9 mouse cellular contexts compared by ENCODE assay signal in the genomic region with DNA sequence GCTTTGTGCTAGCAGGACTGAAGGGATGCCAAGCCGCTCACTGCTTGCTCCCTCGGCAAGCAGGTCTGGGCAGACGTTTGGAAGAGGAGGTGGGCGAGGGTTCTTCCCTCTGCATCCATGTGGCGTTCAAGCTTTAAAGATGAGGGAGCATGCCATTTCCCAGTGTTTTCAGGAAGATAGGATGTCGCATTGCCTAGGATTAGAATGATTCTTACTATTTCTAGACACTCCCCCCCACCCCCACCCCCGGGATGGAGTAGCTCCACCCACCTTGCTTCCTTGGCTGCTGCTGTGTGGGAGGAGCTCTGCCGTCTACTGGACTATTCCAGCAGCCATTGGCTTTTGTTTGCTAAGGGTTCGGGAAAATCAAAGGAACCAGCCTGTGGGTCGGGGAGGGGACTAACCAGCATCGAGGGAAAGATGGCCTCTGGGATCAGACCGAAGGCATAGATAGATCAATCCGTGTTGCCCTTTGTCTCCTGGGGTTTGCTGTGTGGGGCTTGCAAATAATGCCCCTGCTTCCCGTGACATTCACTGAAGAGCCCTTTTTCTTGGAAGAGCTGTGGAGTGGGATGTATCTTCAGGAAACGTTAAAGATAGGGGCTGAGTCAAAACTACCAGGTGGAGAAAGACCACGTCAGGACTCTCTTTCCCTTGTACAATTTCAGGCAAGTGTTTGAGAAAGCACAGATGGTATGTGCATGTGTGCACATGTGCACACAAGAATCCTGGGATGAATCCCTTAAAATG. TPM values are rescaled to one million over a fixed set of nuclear protein-coding genes. Genes with fewer than 3 reads are reported as not detected.
DNase-seq lines count a peak whose midpoint lies in the region; ATAC-seq and TF ChIP-seq lines count a peak whose summit lies in the region.
"Had no signal": no experiment of that assay in that cellular context is flagged by ENCODE, and none has a peak within 500 bp of the region (broad histone marks: within the 10 kb centered on the region; RNA-seq: fewer than 3 reads in every experiment).

No protein-coding gene starts in this region.

- DNase-seq in ES-E14 (ENCODE audit: low read depth, low spot score): peak; percentile 66
- DNase-seq in brain, adult 2 months (ENCODE audit: low read depth, low spot score): peak; percentile 87
- peak; percentile 35 to 38 for DNase-seq in heart, adult 2 months
- peak; percentile 85 for DNase-seq in kidney, postnatal 0 days (ENCODE audit: low spot score)
- no peak for DNase-seq in liver, postnatal 0 days
- DNase-seq in right cerebral cortex, adult 18-20 months: peak; percentile 63
- DNase-seq in thymus, postnatal 0 days (ENCODE audit: low spot score): no peak

- H3K36me3 ChIP-seq in ES-E14 (ENCODE audit: control insufficient read depth, insufficient read depth, low read length, poor library complexity, severe bottlenecking): no peaks in the 10 kb centered on the region
- no peaks in the 10 kb centered on the region for H3K36me3 ChIP-seq in heart, adult 2 months (ENCODE audit: control insufficient read depth, insufficient read depth, low read length)
- no peaks in the 10 kb centered on the region for H3K36me3 ChIP-seq in kidney, postnatal 0 days (ENCODE audit: insufficient read depth, low read length)
- H3K36me3 ChIP-seq in liver, postnatal 0 days (replicated peaks; ENCODE audit: insufficient read depth, low read length): no peaks in the 10 kb centered on the region

- TF ChIP-seq CTCF in heart, adult 2 months (IDR thresholded peaks at IDR 0.05): no peak
- TF ChIP-seq CTCF in kidney, postnatal 0 days (IDR thresholded peaks at IDR 0.05; ENCODE audit: low read depth): peak; percentile 31; the same call in 1 of the 2 replicates
- TF ChIP-seq CTCF in liver, postnatal 0 days (IDR thresholded peaks at IDR 0.05; ENCODE audit: low read depth): no peak

- no peak for TF ChIP-seq EP300 in heart, adult 2 months (IDR thresholded peaks at IDR 0.05; ENCODE audit: insufficient read depth, low read depth, low read length)
- no peak for TF ChIP-seq EP300 in liver, postnatal 0 days (IDR thresholded peaks at IDR 0.05; ENCODE audit: low read depth)

- ATAC-seq in kidney, postnatal 0 days (replicated peaks; ENCODE audit: low FRiP score, low read depth): peak; percentile 18; the same call in 1 of the 2 replicates
- ATAC-seq in liver, postnatal 0 days: no peak
- ATAC-seq in activated CD4-positive, CD25-positive, alpha-beta regulatory T cell, adult 4 months: no peak

- H3K4me3 ChIP-seq in ES-E14 (ENCODE audit: insufficient read depth in 1 of 2, low read depth in 1 of 2, low read length in 2 of 2, poor library complexity in 1 of 2, severe bottlenecking in 1 of 2): peak overlapping the region; percentile 17 to 41; a peak in 3 of 4 replicates
- no peak overlapping the region for H3K4me3 ChIP-seq in heart, adult 2 months
- H3K4me3 ChIP-seq in kidney, postnatal 0 days (replicated peaks; ENCODE audit: low read depth, low read length): no peak overlapping the region
- H3K4me3 ChIP-seq in liver, postnatal 0 days (ENCODE audit: low read depth, low read length): no peak overlapping the region

- TF ChIP-seq POLR2A in heart, adult 2 months (IDR thresholded peaks at IDR 0.05; ENCODE audit: insufficient read depth, low read depth, low read length): no peak

- in situ Hi-C loops in ES-E14 (cut with MboI; ENCODE audit: low sequenced_read_pairs in 2 of 2, unreplicated experiment in 2 of 2): no loop called here

- no peaks in the 10 kb centered on the region for H3K79me2 ChIP-seq in heart, adult 2 months (replicated peaks; ENCODE audit: control insufficient read depth, insufficient read depth, low read length)

- H3K9ac ChIP-seq in ES-E14 (ENCODE audit: insufficient read depth, low read depth, low read length, poor library complexity, severe bottlenecking): peak overlapping the region; percentile 51; the same call in 1 of the 2 replicates
- H3K9ac ChIP-seq in heart, adult 2 months (ENCODE audit: low read depth, low read length): no peak overlapping the region
- H3K9ac ChIP-seq in kidney, postnatal 0 days (ENCODE audit: low read depth, low read length): peak overlapping the region; percentile 43
- no peak overlapping the region for H3K9ac ChIP-seq in liver, postnatal 0 days (replicated peaks)

- intact Hi-C loops in heart, adult 2 months (cut with DNase I): no loop called here

- WGBS in heart, adult 2 months: 17% methylated on average over 16 of the region's 16 CpGs
- WGBS in kidney, postnatal 0 days: 11% methylated on average over 16 of the region's 16 CpGs
- WGBS in liver, postnatal 0 days (ENCODE audit: insufficient replicate concordance): 18% methylated on average over 16 of the region's 16 CpGs

- H3K27ac ChIP-seq in ES-E14 (ENCODE audit: insufficient read depth, low read depth, low read length, poor library complexity, severe bottlenecking): no peak overlapping the region
- no peak overlapping the region for H3K27ac ChIP-seq in heart, adult 2 months
- H3K27ac ChIP-seq in kidney, postnatal 0 days: no peak overlapping the region
- peak overlapping the region; percentile 22; the same call in 1 of the 2 replicates for H3K27ac ChIP-seq in liver, postnatal 0 days (ENCODE audit: low read depth)

- H3K27me3 ChIP-seq in heart, adult 2 months (ENCODE audit: control insufficient read depth, insufficient read depth, low read length): no peaks in the 10 kb centered on the region
- H3K27me3 ChIP-seq in kidney, postnatal 0 days (ENCODE audit: insufficient read depth, low read length): no peaks in the 10 kb centered on the region
- H3K27me3 ChIP-seq in liver, postnatal 0 days (ENCODE audit: insufficient read depth, low read length): no peaks in the 10 kb centered on the region

- H3K4me2 ChIP-seq in kidney, postnatal 0 days (ENCODE audit: low read length): peak overlapping the region; percentile 53
- peak overlapping the region; percentile 55 for H3K4me2 ChIP-seq in liver, postnatal 0 days (ENCODE audit: low read depth, low read length)

- H3K9me3 ChIP-seq in ES-E14 (ENCODE audit: control insufficient read depth, insufficient read depth, low read depth, low read length): no peaks in the 10 kb centered on the region
- H3K9me3 ChIP-seq in kidney, postnatal 0 days (replicated peaks; ENCODE audit: low read length): no peaks in the 10 kb centered on the region
- H3K9me3 ChIP-seq in liver, postnatal 0 days (ENCODE audit: low read length): no peaks in the 10 kb centered on the region

- peaks cover 0 to 17% of the 10 kb centered on the region in 2 experiments; a peak in 1 of 4 replicates for H3K4me1 ChIP-seq in ES-E14 (ENCODE audit: control insufficient read depth in 2 of 2, insufficient read depth in 2 of 2, low read length in 2 of 2, poor library complexity in 1 of 2)
- peaks cover 5% of the 10 kb centered on the region for H3K4me1 ChIP-seq in heart, adult 2 months (ENCODE audit: control insufficient read depth, insufficient read depth, low read length)
- peaks cover 14% of the 10 kb centered on the region for H3K4me1 ChIP-seq in kidney, postnatal 0 days (replicated peaks; ENCODE audit: insufficient read depth, low read length)
- H3K4me1 ChIP-seq in liver, postnatal 0 days (ENCODE audit: insufficient read depth): peaks cover 39% of the 10 kb centered on the region

TF ChIP-seq in ES-E14, 5 proteins besides CTCF, POLR2A, EP300 and RAD21:
- TF ChIP-seq ZC3H11A (IDR thresholded peaks at IDR 0.05; ENCODE audit: borderline replicate concordance, low read depth, low read length): no peak
- no peak for TF ChIP-seq CHD2 (IDR thresholded peaks at IDR 0.05; ENCODE audit: low read depth, low read length)
- TF ChIP-seq HCFC1 (IDR thresholded peaks at IDR 0.05; ENCODE audit: borderline replicate concordance, insufficient read depth, low read length): no peak
- no peak for TF ChIP-seq MAFK (IDR thresholded peaks at IDR 0.05; ENCODE audit: insufficient read depth, low read depth, low read length)

RNA-seq across cellular contexts. Expression of a gene that starts 3.7 kb away (rescaled TPM):
- total RNA-seq in ES-E14 (2012; rRNA removed): 12.4 and 14.8 TPM in 2 replicates
- total RNA-seq in heart, adult 2 months (2021): 10 to 100 TPM; 12.4 to 13.9 TPM
- 11.8 and 14.2 TPM in 2 replicates for polyA plus RNA-seq in heart, adult 2 months (2012; rRNA removed)
- 6.4 and 7.3 TPM in 2 replicates for polyA plus RNA-seq in kidney, postnatal 0 days (2015; fragmentation: Nextera tagmentation; extraction: Ambion mirVana)
- polyA plus RNA-seq in liver, postnatal 0 days (2015; fragmentation: Nextera tagmentation; extraction: Ambion mirVana): 1.9 and 2.5 TPM in 2 replicates
- polyA plus RNA-seq in activated CD4-positive, CD25-positive, alpha-beta regulatory T cell, adult 4 months (2017; shearing (Covaris generic)): 10 to 100 TPM; 14.4 to 15.5 TPM
- polyA plus RNA-seq in thymus, postnatal 0 days (2015; fragmentation: Nextera tagmentation; extraction: Ambion mirVana): 11.7 and 13.1 TPM in 2 replicates

RNA-seq across cellular contexts. Expression of a gene that starts 21.8 kb away (rescaled TPM):
- total RNA-seq in ES-E14 (2012; rRNA removed): not detected in 2 replicates
- not detected for total RNA-seq in heart, adult 2 months (2021)
- not detected in 2 replicates for polyA plus RNA-seq in heart, adult 2 months (2012; rRNA removed)
- not detected in 2 replicates for polyA plus RNA-seq in kidney, postnatal 0 days (2015; fragmentation: Nextera tagmentation; extraction: Ambion mirVana)
- polyA plus RNA-seq in liver, postnatal 0 days (2015; fragmentation: Nextera tagmentation; extraction: Ambion mirVana): not detected in 2 replicates
- 1 to 10 TPM in 1 of 2 experiments, not detected in 1; 2.8 TPM for polyA plus RNA-seq in activated CD4-positive, CD25-positive, alpha-beta regulatory T cell, adult 4 months (2017; shearing (Covaris generic))
- 0.34 TPM in 1 of 2 replicates, not detected in the other for polyA plus RNA-seq in thymus, postnatal 0 days (2015; fragmentation: Nextera tagmentation; extraction: Ambion mirVana)
- total RNA-seq: hematopoietic stem cell, adult 5-6 weeks had no signal

Comparison
In these comparisons a context has a peak if more than half of its experiments do, and no peak if none do; other contexts are left out.
1. DNase-seq: peak in ES-E14 (single experiment), brain, adult 2 months (single experiment), heart, adult 2 months (2 of 2), kidney, postnatal 0 days (single experiment) and right cerebral cortex, adult 18-20 months (single experiment); none in liver, postnatal 0 days (single experiment) and thymus, postnatal 0 days (single experiment).
2. H3K4me3 ChIP-seq: peak in ES-E14 (2 of 2); none in heart, adult 2 months (single experiment), kidney, postnatal 0 days (single experiment) and liver, postnatal 0 days (single experiment).
3. H3K9ac ChIP-seq: peak in ES-E14 (single experiment) and kidney, postnatal 0 days (single experiment); none in heart, adult 2 months (single experiment) and liver, postnatal 0 days (single experiment).